Mouse (Mus musculus) ES-Bruce4 (cell line): ENCODE results near the gene Hdac4.

ENCODE experiments used
- CTCF ChIP-seq: IDR thresholded peaks from one replicate; pipeline ENCODE4 v1.8.1; 2011; ENCODE audit warnings: low read depth, low read length
- POLR2A ChIP-seq: IDR thresholded peaks from one replicate; pipeline ENCODE4 v1.8.1; 2011; ENCODE audit warnings: low read length; ENCODE audit not compliant: insufficient read depth

GRCm38 (mm10) chr1:91932221-91932620, 263.3 kb downstream of the Hdac4 start:
- TF ChIP-seq CTCF: no peak
- TF ChIP-seq POLR2A: no peak
